Mouse (Mus musculus): ENCODE data around the gene Aldh3b3. TPM values are rescaled to one million over a fixed set of nuclear protein-coding genes. Genes with fewer than 3 reads are reported as not detected.
A peak's percentile ranks its signal among the peaks of the same experiment; 100 is the strongest.

Aldh3b3 gene
- polyA plus RNA-seq, 1 experiment = 1.2 TPM

GRCm38 (mm10) chr19:3983527-3984200 lies 25.2 kb downstream of the Aldh3b3 start:
- Histone ChIP-seq H3K4me3 (no peak overlapping the region), H3K36me3 (ENCODE audit: control insufficient read depth, insufficient read depth) (no peaks in the 10 kb centered on the region), H3K79me2 (ENCODE audit: control insufficient read depth, insufficient read depth) (no peaks in the 10 kb centered on the region), H3K4me2 (ENCODE audit: low read depth) (no peak overlapping the region), H3ac (ENCODE audit: control insufficient read depth, insufficient read length) (no peak overlapping the region), H3K27me3 (ENCODE audit: control insufficient read depth, insufficient read depth, insufficient read length) (no peaks in the 10 kb centered on the region)
- no peak for TF ChIP-seq POLR2AphosphoS2 (IDR thresholded peaks at IDR 0.05; ENCODE audit: insufficient read length, low read depth)
- no peak for TF ChIP-seq CEBPB (IDR thresholded peaks at IDR 0.05; ENCODE audit: insufficient read depth, poor library complexity, severe bottlenecking)
- no peak for TF ChIP-seq REST (IDR thresholded peaks at IDR 0.05; ENCODE audit: insufficient read depth, insufficient read length)
- no peak for TF ChIP-seq E2F4 (IDR thresholded peaks at IDR 0.05; ENCODE audit: insufficient read depth)
- TF ChIP-seq USF1 (IDR thresholded peaks at IDR 0.05; ENCODE audit: low read depth) = no peak
- TF ChIP-seq MYOD1 (IDR thresholded peaks at IDR 0.05; ENCODE audit: control insufficient read depth in 1 of 3, insufficient read length in 2 of 3, low read depth in 2 of 3) = no peak
- TF ChIP-seq TCF3 (IDR thresholded peaks at IDR 0.05; ENCODE audit: insufficient read length, low read depth) = no peak
- TF ChIP-seq TCF12 (IDR thresholded peaks at IDR 0.05; ENCODE audit: insufficient read depth, poor library complexity, severe bottlenecking) = no peak
- no peak for TF ChIP-seq MAX (IDR thresholded peaks at IDR 0.05; ENCODE audit: low read depth)
- no peak for TF ChIP-seq MYOG (IDR thresholded peaks at IDR 0.05; ENCODE audit: control insufficient read depth in 1 of 3, insufficient read depth in 1 of 3, insufficient read length in 2 of 3, low read depth in 2 of 3)
- TF ChIP-seq SRF (IDR thresholded peaks at IDR 0.05; ENCODE audit: control insufficient read depth, insufficient read length, low read depth) = no peak
- TF ChIP-seq POLR2A (IDR thresholded peaks at IDR 0.05; ENCODE audit: insufficient read length, low read depth) = no peak

- Histone ChIP-seq H3ac (ENCODE audit: control insufficient read depth, insufficient read length) (no peak overlapping the region), H3K4me2 (ENCODE audit: low read depth) (no peak overlapping the region), H3K36me3 (ENCODE audit: control insufficient read depth, insufficient read depth) (no peaks in the 10 kb centered on the region), H3K79me2 (ENCODE audit: control insufficient read depth, insufficient read depth) (no peaks in the 10 kb centered on the region), H3K4me3 (no peak overlapping the region), H3K27me3 (ENCODE audit: control insufficient read depth, insufficient read depth, insufficient read length) (no peaks in the 10 kb centered on the region)
- TF ChIP-seq TCF12 (IDR thresholded peaks at IDR 0.05; ENCODE audit: insufficient read depth, poor library complexity, severe bottlenecking) = no peak
- TF ChIP-seq POLR2A (IDR thresholded peaks at IDR 0.05; ENCODE audit: insufficient read length, low read depth) = no peak
- no peak for TF ChIP-seq POLR2AphosphoS2 (IDR thresholded peaks at IDR 0.05; ENCODE audit: insufficient read length, low read depth)
- TF ChIP-seq SRF (IDR thresholded peaks at IDR 0.05; ENCODE audit: control insufficient read depth, insufficient read length, low read depth) = no peak
- no peak for TF ChIP-seq MAX (IDR thresholded peaks at IDR 0.05; ENCODE audit: low read depth)
- TF ChIP-seq USF1 (IDR thresholded peaks at IDR 0.05; ENCODE audit: low read depth) = no peak
- TF ChIP-seq TCF3 (IDR thresholded peaks at IDR 0.05; ENCODE audit: insufficient read length, low read depth) = no peak
- TF ChIP-seq REST (IDR thresholded peaks at IDR 0.05; ENCODE audit: insufficient read depth, insufficient read length) = no peak
- no peak for TF ChIP-seq CEBPB (IDR thresholded peaks at IDR 0.05; ENCODE audit: insufficient read depth, poor library complexity, severe bottlenecking)
- TF ChIP-seq MYOG (IDR thresholded peaks at IDR 0.05; ENCODE audit: control insufficient read depth in 1 of 3, insufficient read depth in 1 of 3, insufficient read length in 2 of 3, low read depth in 2 of 3) = no peak
- no peak for TF ChIP-seq E2F4 (IDR thresholded peaks at IDR 0.05; ENCODE audit: insufficient read depth)
- no peak for TF ChIP-seq MYOD1 (IDR thresholded peaks at IDR 0.05; ENCODE audit: control insufficient read depth in 1 of 3, insufficient read length in 2 of 3, low read depth in 2 of 3)
These were observed 26.8 kb downstream of the Aldh3b3 start for GRCm38 (mm10) chr19:3985261-3985681.

- H3ac ChIP-seq (ENCODE audit: control insufficient read depth, insufficient read length) = no peak within 1 kb of the TSS
- H3K36me3 ChIP-seq (ENCODE audit: control insufficient read depth, insufficient read depth) = no peaks in the 10 kb centered on the region
- H3K4me2 ChIP-seq (ENCODE audit: low read depth) = peak within 1 kb of the TSS; percentile 28
- H3K27me3 ChIP-seq (ENCODE audit: control insufficient read depth, insufficient read depth, insufficient read length) = peaks cover 6% of the 10 kb centered on the region
- no peak within 1 kb of the TSS for H3K4me3 ChIP-seq
- H3K79me2 ChIP-seq (ENCODE audit: control insufficient read depth, insufficient read depth) = no peaks in the 10 kb centered on the region
- TF ChIP-seq POLR2A (IDR thresholded peaks at IDR 0.05; ENCODE audit: insufficient read length, low read depth) = peak; percentile 39
- no peak for TF ChIP-seq REST (IDR thresholded peaks at IDR 0.05; ENCODE audit: insufficient read depth, insufficient read length)
These were observed 27.9 kb downstream of the Aldh3b3 start, which contains the start of gene Acy3 for GRCm38 (mm10) chr19:3986334-3986733. Gene Acy3 (plus strand): TSS chr19:3986570.

GRCm38 (mm10) chr19:3988066-3988465 lies 29.6 kb downstream of the Aldh3b3 start:
- Histone ChIP-seq H3K27me3 (ENCODE audit: control insufficient read depth, insufficient read depth, insufficient read length) (peaks cover 23% of the 10 kb centered on the region), H3K36me3 (ENCODE audit: control insufficient read depth, insufficient read depth) (no peaks in the 10 kb centered on the region), H3K4me3 (no peak overlapping the region), H3K4me2 (ENCODE audit: low read depth) (no peak overlapping the region), H3ac (ENCODE audit: control insufficient read depth, insufficient read length) (no peak overlapping the region), H3K79me2 (ENCODE audit: control insufficient read depth, insufficient read depth) (no peaks in the 10 kb centered on the region)
- no peak for TF ChIP-seq E2F4 (IDR thresholded peaks at IDR 0.05; ENCODE audit: insufficient read depth)
- TF ChIP-seq MAX (IDR thresholded peaks at IDR 0.05; ENCODE audit: low read depth) = no peak
- no peak for TF ChIP-seq MYOD1 (IDR thresholded peaks at IDR 0.05; ENCODE audit: control insufficient read depth in 1 of 3, insufficient read length in 2 of 3, low read depth in 2 of 3)
- no peak for TF ChIP-seq TCF3 (IDR thresholded peaks at IDR 0.05; ENCODE audit: insufficient read length, low read depth)
- no peak for TF ChIP-seq SRF (IDR thresholded peaks at IDR 0.05; ENCODE audit: control insufficient read depth, insufficient read length, low read depth)
- TF ChIP-seq REST (IDR thresholded peaks at IDR 0.05; ENCODE audit: insufficient read depth, insufficient read length) = no peak
- no peak for TF ChIP-seq USF1 (IDR thresholded peaks at IDR 0.05; ENCODE audit: low read depth)
- no peak for TF ChIP-seq CEBPB (IDR thresholded peaks at IDR 0.05; ENCODE audit: insufficient read depth, poor library complexity, severe bottlenecking)

- Histone ChIP-seq H3ac (ENCODE audit: control insufficient read depth, insufficient read length) (no peak overlapping the region), H3K4me3 (no peak overlapping the region), H3K27me3 (ENCODE audit: control insufficient read depth, insufficient read depth, insufficient read length) (peaks cover 28% of the 10 kb centered on the region), H3K79me2 (ENCODE audit: control insufficient read depth, insufficient read depth) (no peaks in the 10 kb centered on the region), H3K4me2 (ENCODE audit: low read depth) (no peak overlapping the region), H3K36me3 (ENCODE audit: control insufficient read depth, insufficient read depth) (no peaks in the 10 kb centered on the region)
- TF ChIP-seq POLR2AphosphoS2 (IDR thresholded peaks at IDR 0.05; ENCODE audit: insufficient read length, low read depth) (no peak), POLR2A (IDR thresholded peaks at IDR 0.05; ENCODE audit: insufficient read length, low read depth) (no peak), CEBPB (IDR thresholded peaks at IDR 0.05; ENCODE audit: insufficient read depth, poor library complexity, severe bottlenecking) (no peak), TCF12 (IDR thresholded peaks at IDR 0.05; ENCODE audit: insufficient read depth, poor library complexity, severe bottlenecking) (no peak), USF1 (IDR thresholded peaks at IDR 0.05; ENCODE audit: low read depth) (no peak), MAX (IDR thresholded peaks at IDR 0.05; ENCODE audit: low read depth) (no peak), SRF (IDR thresholded peaks at IDR 0.05; ENCODE audit: control insufficient read depth, insufficient read length, low read depth) (no peak), E2F4 (IDR thresholded peaks at IDR 0.05; ENCODE audit: insufficient read depth) (no peak), MYOG (IDR thresholded peaks at IDR 0.05; ENCODE audit: control insufficient read depth in 1 of 3, insufficient read depth in 1 of 3, insufficient read length in 2 of 3, low read depth in 2 of 3) (no peak), REST (IDR thresholded peaks at IDR 0.05; ENCODE audit: insufficient read depth, insufficient read length) (no peak), TCF3 (IDR thresholded peaks at IDR 0.05; ENCODE audit: insufficient read length, low read depth) (no peak), MYOD1 (IDR thresholded peaks at IDR 0.05; ENCODE audit: control insufficient read depth in 1 of 3, insufficient read length in 2 of 3, low read depth in 2 of 3) (no peak)
These were observed 30.3 kb downstream of the Aldh3b3 start for GRCm38 (mm10) chr19:3988750-3989149.

All from myocyte (in vitro differentiated cells).